Mouse (Mus musculus): ENCODE data around the gene Eef1b2. TPM values are rescaled to one million over a fixed set of nuclear protein-coding genes. Genes with fewer than 3 reads are reported as not detected.
A peak's percentile ranks its signal among the peaks of the same experiment; 100 is the strongest.
"Not testable (repeated sequence)": the region's sequence is repeated elsewhere in the genome, so short reads cannot be mapped to it uniquely, and the experiment has no call there.

Eef1b2 gene
- polyA plus RNA-seq, 1 experiment from 2014 or later = 539 TPM

DNA sequence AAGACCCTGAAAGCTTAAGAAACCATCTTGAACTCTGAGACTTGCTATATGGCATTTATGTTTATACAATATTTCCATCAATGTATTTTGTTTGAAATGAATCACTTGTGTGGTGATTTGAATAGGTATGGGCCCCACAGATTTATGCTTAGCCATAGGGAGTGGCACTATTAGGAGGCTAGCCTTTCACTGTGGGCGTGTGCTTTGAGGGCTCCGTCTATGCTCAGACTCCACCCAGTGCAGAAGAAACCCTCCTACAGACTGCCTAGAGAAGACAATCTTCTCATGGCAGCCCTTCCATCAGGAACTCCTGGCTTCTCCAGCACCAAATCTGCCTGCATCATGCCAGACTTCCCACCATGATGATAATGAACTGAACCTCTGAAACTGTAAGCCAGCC, 8.0 kb upstream of the Eef1b2 start:
- 91% methylated on average over 2 of the region's 2 CpGs for WGBS
- H3K27me3 ChIP-seq (ENCODE audit: control insufficient read depth, insufficient read depth, low read length) = no peaks in the 10 kb centered on the region
- H3K4me1 ChIP-seq (ENCODE audit: control insufficient read depth, insufficient read depth, low read length) = no peaks in the 10 kb centered on the region
- ATAC-seq (ENCODE audit: low read depth) = no peak
- no peak overlapping the region for H3K4me2 ChIP-seq (ENCODE audit: low read depth, low read length)
- no peak overlapping the region for H3K27ac ChIP-seq (ENCODE audit: low read depth, low read length)
- peaks cover 50% of the 10 kb centered on the region for H3K36me3 ChIP-seq (ENCODE audit: control insufficient read depth, insufficient read depth, low read length)
- H3K9me3 ChIP-seq (ENCODE audit: control insufficient read depth, low read length) = no peaks in the 10 kb centered on the region
- H3K9ac ChIP-seq (replicated peaks; ENCODE audit: low read depth, low read length) = no peak overlapping the region
- no peak overlapping the region for H3K4me3 ChIP-seq (ENCODE audit: low read depth, low read length)

DNA sequence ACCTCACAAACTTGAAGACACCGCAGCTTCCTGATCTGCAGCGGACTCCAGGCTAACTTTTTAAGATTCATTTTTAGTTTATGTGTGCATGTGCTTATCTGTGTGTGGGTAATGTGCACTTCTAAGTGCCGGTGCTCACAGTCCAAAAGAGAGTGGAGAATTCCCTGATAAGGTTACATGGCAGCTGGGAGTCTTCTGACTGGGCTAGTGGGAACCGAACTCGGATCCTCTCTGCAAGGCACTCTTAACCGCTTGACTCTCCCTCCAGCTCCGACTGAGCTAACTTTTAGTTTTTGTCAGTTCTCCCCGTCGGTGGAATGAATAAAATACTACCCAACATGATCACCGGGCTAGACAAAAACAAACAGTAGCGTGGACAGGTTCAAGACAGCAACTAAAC, 772 bp upstream of the Eef1b2 start:
- H3K9ac ChIP-seq (replicated peaks; ENCODE audit: low read depth, low read length) = peak overlapping the region; percentile 91
- H3K27ac ChIP-seq (ENCODE audit: low read depth, low read length) = peak overlapping the region; percentile 87; the same call in 1 of the 2 replicates
- peaks cover 20% of the 10 kb centered on the region; the same call in 1 of the 2 replicates for H3K36me3 ChIP-seq (ENCODE audit: control insufficient read depth, insufficient read depth, low read length)
- peak overlapping the region; percentile 95 for H3K4me3 ChIP-seq (ENCODE audit: low read depth, low read length)
- H3K4me1 ChIP-seq (ENCODE audit: control insufficient read depth, insufficient read depth, low read length) = peaks cover 20% of the 10 kb centered on the region
- 12% methylated on average over 11 of the region's 11 CpGs for WGBS
- no peaks in the 10 kb centered on the region; the same call in 1 of the 2 replicates for H3K27me3 ChIP-seq (ENCODE audit: control insufficient read depth, insufficient read depth, low read length)
- ATAC-seq (ENCODE audit: low read depth) = no peak
- H3K9me3 ChIP-seq (ENCODE audit: control insufficient read depth, low read length) = no peaks in the 10 kb centered on the region
- peak overlapping the region; percentile 75 for H3K4me2 ChIP-seq (ENCODE audit: low read depth, low read length)

GRCm38 (mm10) chr1:63176259-63176603, 394 bp upstream of the Eef1b2 start:
- WGBS = 0% methylated on average over 14 of the region's 14 CpGs
- Histone ChIP-seq H3K9ac (replicated peaks; ENCODE audit: low read depth, low read length) (peak overlapping the region; percentile 91), H3K27me3 (ENCODE audit: control insufficient read depth, insufficient read depth, low read length) (no peaks in the 10 kb centered on the region; the same call in 1 of the 2 replicates), H3K4me2 (ENCODE audit: low read depth, low read length) (peak overlapping the region; percentile 75), H3K4me3 (ENCODE audit: low read depth, low read length) (peak overlapping the region; percentile 95), H3K27ac (ENCODE audit: low read depth, low read length) (peak overlapping the region; percentile 87), H3K9me3 (ENCODE audit: control insufficient read depth, low read length) (no peaks in the 10 kb centered on the region), H3K36me3 (ENCODE audit: control insufficient read depth, insufficient read depth, low read length) (peaks cover 16% of the 10 kb centered on the region; the same call in 1 of the 2 replicates), H3K4me1 (ENCODE audit: control insufficient read depth, insufficient read depth, low read length) (peaks cover 20% of the 10 kb centered on the region)
- peak; percentile 50 for ATAC-seq (ENCODE audit: low read depth)

DNA sequence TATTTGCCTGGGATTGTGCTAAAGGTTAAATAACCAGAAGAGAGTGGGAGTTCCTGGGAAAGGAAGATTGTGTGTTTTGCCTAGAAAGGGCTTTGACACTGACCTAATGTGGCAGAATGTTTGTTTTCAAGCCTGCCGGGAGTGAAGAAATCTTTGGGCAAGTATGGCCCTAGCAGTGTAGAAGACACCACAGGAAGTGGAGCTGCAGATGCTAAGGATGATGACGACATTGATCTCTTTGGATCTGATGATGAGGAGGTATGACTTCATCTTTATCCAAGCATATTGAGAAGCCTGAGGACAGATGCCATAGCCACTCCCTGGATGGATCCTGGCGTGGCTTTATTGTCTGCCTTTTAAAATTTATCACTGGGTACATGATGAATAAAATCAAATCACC, 1.7 kb downstream of the Eef1b2 start:
- peaks cover 10% of the 10 kb centered on the region; the same call in 1 of the 2 replicates for H3K36me3 ChIP-seq (ENCODE audit: control insufficient read depth, insufficient read depth, low read length)
- H3K4me2 ChIP-seq (ENCODE audit: low read depth, low read length) = peak overlapping the region; percentile 71
- H3K27ac ChIP-seq (ENCODE audit: low read depth, low read length) = no peak overlapping the region
- no peaks in the 10 kb centered on the region for H3K9me3 ChIP-seq (ENCODE audit: control insufficient read depth, low read length)
- H3K4me1 ChIP-seq (ENCODE audit: control insufficient read depth, insufficient read depth, low read length) = peaks cover 20% of the 10 kb centered on the region
- H3K9ac ChIP-seq (replicated peaks; ENCODE audit: low read depth, low read length) = no peak overlapping the region
- 80% methylated on average over 3 of the region's 3 CpGs for WGBS
- ATAC-seq (ENCODE audit: low read depth) = no peak
- H3K27me3 ChIP-seq (ENCODE audit: control insufficient read depth, insufficient read depth, low read length) = no peaks in the 10 kb centered on the region; the same call in 1 of the 2 replicates
- no peak overlapping the region for H3K4me3 ChIP-seq (ENCODE audit: low read depth, low read length)

- Histone ChIP-seq H3K4me2 (ENCODE audit: low read depth, low read length) (no peak overlapping the region), H3K27me3 (ENCODE audit: control insufficient read depth, insufficient read depth, low read length) (no peaks in the 10 kb centered on the region; the same call in 1 of the 2 replicates), H3K9ac (replicated peaks; ENCODE audit: low read depth, low read length) (no peak overlapping the region), H3K4me3 (ENCODE audit: low read depth, low read length) (no peak overlapping the region), H3K36me3 (ENCODE audit: control insufficient read depth, insufficient read depth, low read length) (peaks cover 10% of the 10 kb centered on the region; the same call in 1 of the 2 replicates), H3K4me1 (ENCODE audit: control insufficient read depth, insufficient read depth, low read length) (peaks cover 16% of the 10 kb centered on the region), H3K27ac (ENCODE audit: low read depth, low read length) (no peak overlapping the region), H3K9me3 (ENCODE audit: control insufficient read depth, low read length) (no peaks in the 10 kb centered on the region)
- 96% methylated on average over 4 of the region's 4 CpGs for WGBS
- no peak for ATAC-seq (ENCODE audit: low read depth)
Observed at GRCm38 (mm10) chr1:63180122-63180521, 3.5 kb downstream of the Eef1b2 start.

GRCm38 (mm10) chr1:63180575-63180974, 4.0 kb downstream of the Eef1b2 start:
- H3K9ac ChIP-seq (replicated peaks; ENCODE audit: low read depth, low read length); H3K9me3 ChIP-seq (ENCODE audit: control insufficient read depth, low read length); H3K4me3 ChIP-seq (ENCODE audit: low read depth, low read length); H3K27me3 ChIP-seq (ENCODE audit: control insufficient read depth, insufficient read depth, low read length); H3K27ac ChIP-seq (ENCODE audit: low read depth, low read length); H3K36me3 ChIP-seq (ENCODE audit: control insufficient read depth, insufficient read depth, low read length); H3K4me2 ChIP-seq (ENCODE audit: low read depth, low read length); ATAC-seq (ENCODE audit: low read depth): not testable (repeated sequence)
- H3K4me1 ChIP-seq (ENCODE audit: control insufficient read depth, insufficient read depth, low read length) = peaks cover 11% of the 10 kb centered on the region
- 67% methylated on average over 4 of the region's 4 CpGs for WGBS

DNA sequence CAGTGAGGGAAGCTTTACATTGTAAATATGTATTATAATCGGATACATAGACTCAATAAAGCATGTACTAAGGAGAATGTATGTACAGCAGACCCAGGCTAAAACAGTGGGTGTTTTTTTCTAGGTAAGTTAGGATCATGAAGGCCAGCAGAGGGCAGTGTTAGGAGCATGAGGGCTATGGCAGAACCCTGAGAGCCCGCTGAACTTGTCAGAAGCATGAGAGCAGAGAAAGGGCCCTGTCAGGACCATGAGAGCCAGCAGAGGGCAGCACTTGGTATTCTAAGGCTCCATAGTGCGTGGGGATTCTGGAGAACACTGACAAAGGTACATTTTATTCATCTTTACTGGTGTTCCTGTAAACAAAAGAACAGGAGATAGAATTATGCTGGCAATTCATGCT, 4.4 kb downstream of the Eef1b2 start:
- WGBS = 3% methylated on average over 3 of the region's 3 CpGs
- peaks cover 10% of the 10 kb centered on the region; the same call in 1 of the 2 replicates for H3K36me3 ChIP-seq (ENCODE audit: control insufficient read depth, insufficient read depth, low read length)
- H3K27me3 ChIP-seq (ENCODE audit: control insufficient read depth, insufficient read depth, low read length) = no peaks in the 10 kb centered on the region; the same call in 1 of the 2 replicates
- no peaks in the 10 kb centered on the region for H3K9me3 ChIP-seq (ENCODE audit: control insufficient read depth, low read length)
- H3K9ac ChIP-seq (replicated peaks; ENCODE audit: low read depth, low read length) = no peak overlapping the region
- no peak overlapping the region for H3K4me3 ChIP-seq (ENCODE audit: low read depth, low read length)
- H3K4me1 ChIP-seq (ENCODE audit: control insufficient read depth, insufficient read depth, low read length) = peaks cover 8% of the 10 kb centered on the region
- peak; percentile 84 for ATAC-seq (ENCODE audit: low read depth)
- peak overlapping the region; percentile 48; the same call in 1 of the 2 replicates for H3K27ac ChIP-seq (ENCODE audit: low read depth, low read length)
- H3K4me2 ChIP-seq (ENCODE audit: low read depth, low read length) = no peak overlapping the region

DNA sequence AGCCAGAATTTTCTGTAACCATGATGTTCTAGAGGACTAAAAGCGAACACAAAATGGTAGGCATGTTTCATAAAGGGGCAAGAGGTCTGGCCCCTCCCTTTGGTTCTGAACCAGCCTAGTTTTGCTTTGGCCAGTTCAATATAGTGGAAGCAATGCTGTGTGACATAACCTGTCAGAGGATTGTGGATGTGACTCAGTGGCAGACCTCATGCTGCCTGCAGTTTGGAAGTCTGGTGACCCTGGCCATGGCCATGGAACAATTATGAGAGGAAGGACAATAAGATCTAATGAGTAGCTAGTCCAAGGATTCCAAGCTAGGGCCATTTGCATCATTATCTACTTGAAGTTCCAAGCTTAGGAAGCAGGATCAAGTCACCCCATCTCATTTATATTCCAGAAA, 4.9 kb downstream of the Eef1b2 start:
- ATAC-seq (ENCODE audit: low read depth) = no peak

DNA sequence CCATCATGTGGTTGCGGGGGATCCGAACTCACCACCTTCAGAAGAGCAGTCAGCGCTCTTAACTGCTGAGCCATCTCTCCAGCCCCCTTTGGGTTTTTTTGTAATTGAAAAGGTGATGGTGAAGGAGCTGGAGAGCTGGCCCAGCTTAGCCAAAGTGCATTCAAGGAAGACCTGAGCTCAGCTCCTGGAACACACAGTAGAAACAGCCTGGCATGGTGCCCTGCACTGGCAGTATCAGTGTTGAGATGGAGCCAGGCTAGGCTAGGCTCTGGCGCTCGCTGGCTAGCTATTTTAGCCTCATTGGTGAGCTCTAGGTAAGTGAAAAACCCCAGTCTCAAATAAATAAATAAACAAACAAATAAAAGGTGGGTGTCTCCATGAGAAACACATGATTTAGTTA, 5.6 kb downstream of the Eef1b2 start:
- H3K9me3 ChIP-seq (ENCODE audit: control insufficient read depth, low read length) = no peaks in the 10 kb centered on the region
- no peak overlapping the region for H3K27ac ChIP-seq (ENCODE audit: low read depth, low read length)
- no peak overlapping the region for H3K4me3 ChIP-seq (ENCODE audit: low read depth, low read length)
- H3K27me3 ChIP-seq (ENCODE audit: control insufficient read depth, insufficient read depth, low read length) = no peaks in the 10 kb centered on the region; the same call in 1 of the 2 replicates
- H3K9ac ChIP-seq (replicated peaks; ENCODE audit: low read depth, low read length) = no peak overlapping the region
- H3K4me1 ChIP-seq (ENCODE audit: control insufficient read depth, insufficient read depth, low read length) = peaks cover 8% of the 10 kb centered on the region
- H3K36me3 ChIP-seq (ENCODE audit: control insufficient read depth, insufficient read depth, low read length) = peaks cover 10% of the 10 kb centered on the region; the same call in 1 of the 2 replicates
- no peak overlapping the region for H3K4me2 ChIP-seq (ENCODE audit: low read depth, low read length)
- WGBS = 81% methylated on average over 5 of the region's 5 CpGs
- no peak for ATAC-seq (ENCODE audit: low read depth)

More for the DNA sequence above, 4.9 kb downstream of the Eef1b2 start:
- no peak overlapping the region for H3K4me3 ChIP-seq (ENCODE audit: low read depth, low read length)
- H3K9ac ChIP-seq (replicated peaks; ENCODE audit: low read depth, low read length) = no peak overlapping the region
- H3K27me3 ChIP-seq (ENCODE audit: control insufficient read depth, insufficient read depth, low read length) = no peaks in the 10 kb centered on the region; the same call in 1 of the 2 replicates
- 97% methylated on average over 1 of the region's 1 CpGs for WGBS
- no peaks in the 10 kb centered on the region for H3K9me3 ChIP-seq (ENCODE audit: control insufficient read depth, low read length)
- H3K4me1 ChIP-seq (ENCODE audit: control insufficient read depth, insufficient read depth, low read length) = peaks cover 8% of the 10 kb centered on the region
- peaks cover 10% of the 10 kb centered on the region; the same call in 1 of the 2 replicates for H3K36me3 ChIP-seq (ENCODE audit: control insufficient read depth, insufficient read depth, low read length)
- H3K27ac ChIP-seq (ENCODE audit: low read depth, low read length) = peak overlapping the region; percentile 48; the same call in 1 of the 2 replicates
- no peak overlapping the region for H3K4me2 ChIP-seq (ENCODE audit: low read depth, low read length)

Measured in neural tube, embryonic 14.5 days (tissue).